Mouse (Mus musculus) G1E (cell line): ENCODE results near the gene Gm5475.
A peak's percentile ranks its signal among the peaks of the same experiment; 100 is the strongest.

ENCODE experiments used
- CTCF ChIP-seq: IDR thresholded peaks from 2 replicates; pipeline ENCODE4 v1.5.1; 2012; ENCODE audit warnings: low read depth, low read length, inconsistent platforms, mixed read lengths
- GATA1 ChIP-seq: IDR thresholded peaks from 2 replicates; pipeline ENCODE4 v1.6.1; 2012; ENCODE audit warnings: borderline replicate concordance, low read length, inconsistent platforms, mixed read lengths
- POLR2AphosphoS5 ChIP-seq: IDR thresholded peaks from 2 replicates; pipeline ENCODE4 v1.6.1; 2012; ENCODE audit warnings: low read depth, low read length, inconsistent platforms; ENCODE audit not compliant: insufficient replicate concordance
- TAL1 ChIP-seq: conservative IDR thresholded peaks from 2 replicates; pipeline ENCODE4 v1.6.1; 2012; ENCODE audit warnings: low read depth, low read length, inconsistent platforms, mixed read lengths

- TF ChIP-seq GATA1 = no peak
- TF ChIP-seq CTCF = peak; percentile 53; the same call in 1 of the 2 replicates
- TF ChIP-seq TAL1 = no peak
- no peak for TF ChIP-seq POLR2AphosphoS5
Observed at GRCm38 (mm10) chr15:100463712-100464111, 41.8 kb downstream of the Gm5475 start.
